Mouse (Mus musculus) olfactory bulb, adult 2 months (tissue): Measurements from ENCODE around the gene Cdh18. TPM values are rescaled to one million over a fixed set of nuclear protein-coding genes. Genes with fewer than 3 reads are reported as not detected.
"Not testable (repeated sequence)": the region's sequence is repeated elsewhere in the genome, so short reads cannot be mapped to it uniquely, and the experiment has no call there.

Experiments used
- H3K27ac ChIP-seq: fragments of 200-500 bp; 2 replicates; pipeline ENCODE4 v1.5.1; 2012; ENCODE audit warnings: low read depth, low read length; ENCODE audit not compliant: insufficient read depth
- H3K4me1 ChIP-seq: fragments of 200-500 bp; 2 replicates; pipeline ENCODE4 v1.6.1; 2012; ENCODE audit warnings: low read length; ENCODE audit not compliant: control insufficient read depth, insufficient read depth
- H3K4me3 ChIP-seq: fragments of 200-500 bp; 2 replicates; pipeline ENCODE4 v1.5.1; 2012; ENCODE audit warnings: mild to moderate bottlenecking, low read depth, low read length, moderate library complexity; ENCODE audit not compliant: insufficient read depth
- CTCF ChIP-seq: fragments of 200-500 bp; IDR thresholded peaks from 2 replicates; pipeline ENCODE4 v1.5.1; 2012; ENCODE audit warnings: low read depth, mild to moderate bottlenecking, low read length, moderate library complexity; ENCODE audit not compliant: insufficient read depth
- POLR2A ChIP-seq: fragments of 200-500 bp; IDR thresholded peaks from 2 replicates; pipeline ENCODE4 v1.6.1; 2012; ENCODE audit warnings: mild to moderate bottlenecking, low read depth, low read length, moderate library complexity; ENCODE audit not compliant: insufficient read depth
- WGBS: fragments of 180-500 bp; shearing (Covaris S2); methylation state at CpG from one replicate; pipeline ENCODE4 v1.1.7; 2018; 5-methylcytosine and 5-hydroxymethylcytosine counted together
- polyA plus RNA-seq: library from polyadenylated mRNA; stranded (reverse); fragments of >200 nt; gene quantifications from 2 replicates; pipeline ENCODE4 v1.2.4, GENCODE M21; 2012; ENCODE audit warnings: low replicate concordance; ENCODE audit not compliant: missing spikeins, insufficient read depth, insufficient read length

Cdh18 gene
- polyA plus RNA-seq, 1 experiment = not detected

- TF ChIP-seq CTCF (no peak), POLR2A (no peak)
- WGBS = 42% methylated on average over 5 of the region's 5 CpGs
- Histone ChIP-seq H3K27ac (no peak overlapping the region), H3K4me3 (no peak overlapping the region), H3K4me1 (no peaks in the 10 kb centered on the region)
Observed at GRCm38 (mm10) chr15:23104668-23105380, 556.0 kb downstream of the Cdh18 start.

DNA sequence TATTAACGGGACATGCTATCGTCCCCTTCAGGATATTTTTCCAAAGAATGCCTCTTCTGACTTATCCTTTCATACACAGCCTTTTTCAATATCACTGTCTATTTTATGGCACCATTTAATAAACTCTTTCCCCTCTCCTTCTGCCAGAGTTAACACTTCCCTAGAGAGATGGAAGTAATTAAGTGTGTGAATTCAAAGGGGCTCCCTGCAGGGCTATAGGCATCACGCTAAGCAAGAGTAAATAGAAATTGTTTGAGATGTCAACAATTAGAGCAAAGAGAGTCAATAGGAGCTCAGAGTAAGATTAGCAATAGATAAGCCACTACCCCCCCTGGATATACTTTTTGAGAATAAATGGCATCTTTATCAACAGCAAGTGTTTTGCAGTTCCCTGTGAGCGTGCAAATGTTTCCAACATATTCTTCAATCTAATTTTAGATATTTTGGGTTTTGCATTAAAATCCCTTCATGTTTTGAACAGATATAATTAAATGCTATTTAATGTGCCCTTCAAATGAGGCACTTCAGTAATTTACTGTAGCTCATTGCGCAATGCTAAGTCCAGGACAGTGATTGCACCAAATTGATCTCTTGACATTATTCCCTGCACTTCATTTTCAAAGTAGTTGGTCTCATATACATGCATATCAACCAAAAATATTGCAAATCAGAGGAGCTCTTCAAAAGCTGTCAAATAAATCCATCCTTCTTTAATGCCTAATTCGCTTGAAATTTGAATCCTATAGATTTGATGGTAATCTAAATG lies 586.3 kb downstream of the Cdh18 start:
- TF ChIP-seq CTCF (no peak), POLR2A (no peak)
- 63% methylated on average over 6 of the region's 6 CpGs for WGBS
- H3K4me3 ChIP-seq = no peak overlapping the region
- no peak overlapping the region for H3K27ac ChIP-seq
- no peaks in the 10 kb centered on the region for H3K4me1 ChIP-seq

DNA sequence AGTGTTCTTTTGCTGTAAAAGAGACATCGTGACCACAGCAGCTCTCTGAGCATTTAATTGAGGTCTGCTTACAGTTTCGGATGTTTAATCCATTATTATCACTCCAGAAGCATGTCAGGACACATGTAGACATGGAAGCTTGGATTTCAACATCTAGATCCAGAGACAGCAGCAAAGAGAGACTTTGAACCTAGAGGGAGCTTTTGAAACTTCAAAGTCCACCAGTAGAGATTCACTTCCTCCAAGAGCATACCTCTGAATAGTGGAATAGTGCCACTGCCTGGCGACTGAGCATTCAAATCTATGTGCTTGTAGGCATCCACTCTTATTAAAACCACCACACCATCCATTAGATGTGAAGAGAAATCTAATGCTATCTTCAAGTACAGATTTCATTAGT lies 588.1 kb downstream of the Cdh18 start:
- H3K4me1 ChIP-seq = no peaks in the 10 kb centered on the region
- TF ChIP-seq POLR2A = no peak
- TF ChIP-seq CTCF = no peak
- 74% methylated on average over 3 of the region's 3 CpGs for WGBS
- H3K27ac ChIP-seq = no peak overlapping the region
- no peak overlapping the region for H3K4me3 ChIP-seq

GRCm38 (mm10) chr15:23142907-23143306 lies 594.1 kb downstream of the Cdh18 start:
- H3K4me3 ChIP-seq, H3K27ac ChIP-seq, H3K4me1 ChIP-seq: not testable (repeated sequence)
- 22% methylated on average over 1 of the region's 1 CpGs for WGBS

GRCm38 (mm10) chr15:23155883-23156282 lies 607.1 kb downstream of the Cdh18 start:
- Histone ChIP-seq H3K27ac (no peak overlapping the region), H3K4me3 (no peak overlapping the region), H3K4me1 (no peaks in the 10 kb centered on the region)
- no peak for TF ChIP-seq POLR2A
- no peak for TF ChIP-seq CTCF
- 92% methylated on average over 2 of the region's 2 CpGs for WGBS

- TF ChIP-seq CTCF (no peak), POLR2A (no peak)
- WGBS = 84% methylated on average over 4 of the region's 4 CpGs
- H3K27ac ChIP-seq = no peak overlapping the region
- no peaks in the 10 kb centered on the region for H3K4me1 ChIP-seq
- H3K4me3 ChIP-seq = no peak overlapping the region
Observed at GRCm38 (mm10) chr15:23164869-23165268, 616.0 kb downstream of the Cdh18 start.

DNA sequence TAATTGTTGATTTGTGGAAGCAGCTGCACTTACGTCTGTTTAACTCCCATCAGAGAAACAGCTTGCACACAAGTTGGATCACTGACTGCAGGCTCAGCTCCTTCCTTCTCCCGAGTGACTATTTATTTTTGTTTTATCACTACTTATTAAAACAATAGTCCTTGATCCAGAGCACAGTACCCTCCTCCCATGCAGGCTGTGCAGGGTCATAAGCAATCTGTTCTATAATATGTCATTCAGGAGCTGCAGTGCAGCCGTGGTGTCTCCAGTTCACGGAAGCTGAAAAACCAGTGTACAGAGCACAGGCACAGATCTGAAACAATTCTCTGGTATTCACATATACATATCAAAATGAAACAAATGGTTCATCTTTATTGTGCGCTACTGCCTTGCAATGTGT lies 625.8 kb downstream of the Cdh18 start:
- H3K4me1 ChIP-seq = no peaks in the 10 kb centered on the region
- H3K27ac ChIP-seq = no peak overlapping the region
- WGBS = 67% methylated on average over 5 of the region's 5 CpGs
- no peak overlapping the region for H3K4me3 ChIP-seq
- no peak for TF ChIP-seq POLR2A
- no peak for TF ChIP-seq CTCF

DNA sequence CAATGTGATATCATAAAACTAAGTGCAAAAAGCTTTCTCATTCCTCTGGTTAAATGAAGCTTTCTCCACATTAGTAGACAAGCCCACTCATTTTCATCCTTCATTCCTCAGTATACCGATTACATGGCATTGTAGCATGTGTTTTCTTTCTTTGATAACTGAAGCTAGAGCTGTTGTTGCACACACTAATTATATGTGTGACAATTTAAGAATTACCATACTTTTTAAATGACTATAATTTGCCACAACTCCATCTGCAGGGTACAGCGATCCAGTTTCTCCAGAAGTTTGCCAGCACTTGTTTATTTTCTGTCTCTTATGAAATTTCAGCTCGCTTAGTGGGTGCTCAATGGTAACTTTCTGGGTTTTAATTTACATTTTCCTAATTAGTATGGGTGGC lies 663.2 kb downstream of the Cdh18 start:
- Histone ChIP-seq H3K4me3 (no peak overlapping the region), H3K4me1 (no peaks in the 10 kb centered on the region), H3K27ac (no peak overlapping the region)
- WGBS = 31% methylated on average over 3 of the region's 3 CpGs
- TF ChIP-seq CTCF (no peak), POLR2A (no peak)

DNA sequence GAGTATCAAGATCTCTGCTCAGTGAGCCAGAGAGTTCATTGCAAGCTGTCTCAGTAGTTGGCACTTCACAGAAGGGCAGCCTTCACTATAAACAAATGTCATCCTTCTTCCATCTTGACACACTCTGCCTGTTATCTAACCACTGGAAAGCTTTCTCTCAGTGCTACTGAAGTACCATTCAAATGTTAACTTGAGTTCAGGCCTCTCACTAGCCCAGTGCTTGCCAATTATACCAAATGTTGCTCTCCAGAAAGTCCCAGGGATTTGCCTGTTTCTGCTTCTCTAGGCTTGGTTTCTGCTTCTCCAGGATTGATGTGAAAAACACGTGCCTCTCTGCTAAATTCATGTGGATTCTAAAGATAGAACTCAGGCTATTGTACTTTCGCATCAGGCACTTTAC lies 681.8 kb downstream of the Cdh18 start:
- TF ChIP-seq POLR2A (no peak), CTCF (no peak)
- no peaks in the 10 kb centered on the region for H3K4me1 ChIP-seq
- WGBS = 68% methylated on average over 2 of the region's 2 CpGs
- no peak overlapping the region for H3K27ac ChIP-seq
- H3K4me3 ChIP-seq = no peak overlapping the region
